Mouse (Mus musculus) liver, embryonic 12.5 days (tissue): ENCODE measurements around the gene Dcpp3. TPM values are rescaled to one million over a fixed set of nuclear protein-coding genes. Genes with fewer than 3 reads are reported as not detected.
"Not testable (repeated sequence)": the region's sequence is repeated elsewhere in the genome, so short reads cannot be mapped to it uniquely, and the experiment has no call there.

Source experiments
- ATAC-seq: fragments of 200-750 bp; cut with Nextera tagmentation; 2 replicates; pipeline ENCODE4 v1.8.0; 2017; ENCODE audit warnings: moderate number of reproducible peaks, mild to moderate bottlenecking, moderate library complexity
- H3K27ac ChIP-seq: fragments of 300-500 bp; sonication (generic); 2 replicates; pipeline ENCODE4 v1.5.1; 2016; ENCODE audit warnings: mild to moderate bottlenecking
- H3K27me3 ChIP-seq: fragments of 300-500 bp; sonication (generic); replicated peaks from 2 replicates; pipeline ENCODE4 v1.6.1; 2016; ENCODE audit warnings: mild to moderate bottlenecking, moderate library complexity
- H3K36me3 ChIP-seq: fragments of 300-500 bp; sonication (generic); 2 replicates; pipeline ENCODE4 v1.6.1; 2016; ENCODE audit warnings: mild to moderate bottlenecking, moderate library complexity
- H3K4me1 ChIP-seq: fragments of 300-500 bp; sonication (generic); 2 replicates; pipeline ENCODE4 v1.6.1; 2016
- H3K4me2 ChIP-seq: fragments of 300-500 bp; sonication (generic); 2 replicates; pipeline ENCODE4 v1.6.1; 2016; ENCODE audit warnings: mild to moderate bottlenecking, moderate library complexity
- H3K4me3 ChIP-seq: fragments of 300-500 bp; sonication (generic); 2 replicates; pipeline ENCODE4 v1.5.1; 2016; ENCODE audit warnings: mild to moderate bottlenecking, moderate library complexity
- H3K9ac ChIP-seq: fragments of 300-500 bp; sonication (generic); 2 replicates; pipeline ENCODE4 v1.6.1; 2016; ENCODE audit warnings: mild to moderate bottlenecking, moderate library complexity
- H3K9me3 ChIP-seq: fragments of 300-500 bp; sonication (generic); replicated peaks from 2 replicates; pipeline ENCODE4 v1.6.1; 2016; ENCODE audit warnings: mild to moderate bottlenecking, moderate library complexity
- WGBS: fragments of 180-500 bp; shearing (Covaris S2); methylation state at CpG from one replicate; pipeline ENCODE4 v1.1.7; 2016; ENCODE audit not compliant: insufficient replicate concordance; 5-methylcytosine and 5-hydroxymethylcytosine counted together
- polyA plus RNA-seq: library from polyadenylated mRNA; unstranded; fragments of >200 nt; fragmentation: Nextera tagmentation; extraction: Ambion mirVana; gene quantifications from 2 replicates; pipeline ENCODE4 v1.2.1, GENCODE M21; 2016

The Dcpp3 gene
- not detected in 2 replicates for polyA plus RNA-seq

GRCm38 (mm10) chr17:23917158-23917557, at the start of gene Dcpp3:
Dcpp3 (plus strand) TSS chr17:23917458.
- H3K4me1 ChIP-seq, H3K4me2 ChIP-seq, H3K9me3 ChIP-seq, H3K27ac ChIP-seq, ATAC-seq, H3K9ac ChIP-seq, H3K36me3 ChIP-seq, H3K27me3 ChIP-seq, H3K4me3 ChIP-seq: not testable (repeated sequence)
- WGBS = 52% methylated on average over 4 of the region's 4 CpGs

GRCm38 (mm10) chr17:23867756-23868155, 49.5 kb upstream of the Dcpp3 start, which contains the start of gene Prss21:
Prss21 (plus strand) TSS chr17:23868056.
- H3K4me3 ChIP-seq = no peak within 1 kb of the TSS
- H3K4me1 ChIP-seq = no peaks in the 10 kb centered on the region

GRCm38 (mm10) chr17:23868513-23868912, 48.7 kb upstream of the Dcpp3 start:
- 69% methylated on average over 11 of the region's 11 CpGs for WGBS
- ATAC-seq = no peak
- no peak overlapping the region for H3K4me2 ChIP-seq
- H3K27ac ChIP-seq = no peak overlapping the region
- no peaks in the 10 kb centered on the region for H3K36me3 ChIP-seq
- H3K4me3 ChIP-seq = no peak overlapping the region
- H3K9me3 ChIP-seq = no peaks in the 10 kb centered on the region
- H3K4me1 ChIP-seq = no peaks in the 10 kb centered on the region
- no peak overlapping the region for H3K9ac ChIP-seq
- no peaks in the 10 kb centered on the region for H3K27me3 ChIP-seq

More at GRCm38 (mm10) chr17:23867756-23868155, 49.5 kb upstream of the Dcpp3 start, which contains the start of gene Prss21:
- Histone ChIP-seq H3K9ac (no peak within 1 kb of the TSS), H3K27me3 (no peaks in the 10 kb centered on the region), H3K9me3 (no peaks in the 10 kb centered on the region), H3K4me2 (no peak within 1 kb of the TSS), H3K36me3 (no peaks in the 10 kb centered on the region), H3K27ac (no peak within 1 kb of the TSS)
- WGBS = 65% methylated on average over 15 of the region's 15 CpGs
- ATAC-seq = no peak

GRCm38 (mm10) chr17:23873884-23874856, 43.1 kb upstream of the Dcpp3 start:
- H3K27me3 ChIP-seq = no peaks in the 10 kb centered on the region
- 41% methylated on average over 8 of the region's 8 CpGs for WGBS
- no peaks in the 10 kb centered on the region for H3K4me1 ChIP-seq
- H3K36me3 ChIP-seq = no peaks in the 10 kb centered on the region
- no peak overlapping the region for H3K4me2 ChIP-seq
- no peak for ATAC-seq
- no peak overlapping the region for H3K27ac ChIP-seq
- H3K9ac ChIP-seq = no peak overlapping the region
- H3K9me3 ChIP-seq = no peaks in the 10 kb centered on the region
- no peak overlapping the region for H3K4me3 ChIP-seq

GRCm38 (mm10) chr17:23876741-23877140, 40.5 kb upstream of the Dcpp3 start:
- 35% methylated on average over 3 of the region's 3 CpGs for WGBS
- no peak overlapping the region for H3K4me3 ChIP-seq
- no peak for ATAC-seq
- no peaks in the 10 kb centered on the region for H3K36me3 ChIP-seq
- H3K27ac ChIP-seq = no peak overlapping the region
- H3K27me3 ChIP-seq = no peaks in the 10 kb centered on the region
- no peak overlapping the region for H3K9ac ChIP-seq
- H3K4me2 ChIP-seq = no peak overlapping the region
- no peaks in the 10 kb centered on the region for H3K4me1 ChIP-seq
- H3K9me3 ChIP-seq = no peaks in the 10 kb centered on the region

GRCm38 (mm10) chr17:23877166-23877565, 40.1 kb upstream of the Dcpp3 start:
- no peaks in the 10 kb centered on the region for H3K9me3 ChIP-seq
- H3K36me3 ChIP-seq = no peaks in the 10 kb centered on the region
- no peak overlapping the region for H3K4me3 ChIP-seq
- 81% methylated on average over 2 of the region's 2 CpGs for WGBS
- H3K27ac ChIP-seq = no peak overlapping the region
- no peak overlapping the region for H3K4me2 ChIP-seq
- no peak overlapping the region for H3K9ac ChIP-seq
- no peaks in the 10 kb centered on the region for H3K4me1 ChIP-seq
- no peaks in the 10 kb centered on the region for H3K27me3 ChIP-seq
- no peak for ATAC-seq

GRCm38 (mm10) chr17:23880576-23880975, 36.7 kb upstream of the Dcpp3 start, which contains the start of the genes Dcpp1 and Dcpp2:
Dcpp1 (plus strand) TSS chr17:23880876.
Dcpp2 (plus strand) TSS chr17:23880880.
- not testable (repeated sequence) for H3K4me1 ChIP-seq, H3K27ac ChIP-seq, H3K27me3 ChIP-seq, ATAC-seq, H3K36me3 ChIP-seq, H3K4me3 ChIP-seq, H3K9ac ChIP-seq, H3K9me3 ChIP-seq, H3K4me2 ChIP-seq
- 49% methylated on average over 4 of the region's 4 CpGs for WGBS

GRCm38 (mm10) chr17:23924531-23925007, 7.3 kb downstream of the Dcpp3 start:
- ATAC-seq = peak; percentile 96

GRCm38 (mm10) chr17:23925090-23925493, 7.8 kb downstream of the Dcpp3 start:
- H3K27ac ChIP-seq = peak overlapping the region; percentile 72
- H3K36me3 ChIP-seq = no peaks in the 10 kb centered on the region
- no peaks in the 10 kb centered on the region; the same call in 1 of the 2 replicates for H3K27me3 ChIP-seq
- WGBS = 2% methylated on average over 14 of the region's 14 CpGs
- peaks cover 19% of the 10 kb centered on the region for H3K4me1 ChIP-seq
- H3K9me3 ChIP-seq = no peaks in the 10 kb centered on the region
- H3K4me3 ChIP-seq = peak overlapping the region; percentile 61
- ATAC-seq = peak; percentile 63
- peak overlapping the region; percentile 82 for H3K4me2 ChIP-seq
- H3K9ac ChIP-seq = peak overlapping the region; percentile 65

More at GRCm38 (mm10) chr17:23924531-23925007, 7.3 kb downstream of the Dcpp3 start:
- H3K4me3 ChIP-seq = peak overlapping the region; percentile 61
- no peaks in the 10 kb centered on the region for H3K36me3 ChIP-seq
- peak overlapping the region; percentile 82 for H3K4me2 ChIP-seq
- WGBS = 0% methylated on average over 29 of the region's 29 CpGs
- H3K9me3 ChIP-seq = no peaks in the 10 kb centered on the region
- H3K27me3 ChIP-seq = no peaks in the 10 kb centered on the region; the same call in 1 of the 2 replicates
- peaks cover 19% of the 10 kb centered on the region for H3K4me1 ChIP-seq
- H3K9ac ChIP-seq = peak overlapping the region; percentile 65
- H3K27ac ChIP-seq = peak overlapping the region; percentile 72

GRCm38 (mm10) chr17:23931157-23931556, 13.9 kb downstream of the Dcpp3 start:
- Histone ChIP-seq H3K4me2 (no peak overlapping the region), H3K27me3 (no peaks in the 10 kb centered on the region; the same call in 1 of the 2 replicates), H3K4me1 (peaks cover 5% of the 10 kb centered on the region; the same call in 1 of the 2 replicates), H3K4me3 (no peak overlapping the region), H3K27ac (no peak overlapping the region), H3K36me3 (no peaks in the 10 kb centered on the region), H3K9me3 (no peaks in the 10 kb centered on the region), H3K9ac (no peak overlapping the region)
- 25% methylated on average over 5 of the region's 5 CpGs for WGBS
- ATAC-seq = no peak

- no peaks in the 10 kb centered on the region; the same call in 1 of the 2 replicates for H3K27me3 ChIP-seq
- H3K36me3 ChIP-seq = no peaks in the 10 kb centered on the region
- H3K9me3 ChIP-seq = no peaks in the 10 kb centered on the region
- no peaks in the 10 kb centered on the region for H3K4me1 ChIP-seq
- H3K9ac ChIP-seq = no peak within 1 kb of the TSS
- H3K4me3 ChIP-seq = no peak within 1 kb of the TSS
- ATAC-seq = no peak
- H3K27ac ChIP-seq = no peak within 1 kb of the TSS
- no peak within 1 kb of the TSS for H3K4me2 ChIP-seq
Observed at GRCm38 (mm10) chr17:23941372-23941771, 24.1 kb downstream of the Dcpp3 start, which contains the start of gene Sbp. Sbp (plus strand) TSS chr17:23941672.

- 50% methylated on average over 4 of the region's 4 CpGs for WGBS
- ATAC-seq = not testable (repeated sequence)
Observed at GRCm38 (mm10) chr17:23947486-23947885, 30.2 kb downstream of the Dcpp3 start.

More at GRCm38 (mm10) chr17:23947486-23947885, 30.2 kb downstream of the Dcpp3 start:
- not testable (repeated sequence) for H3K36me3 ChIP-seq, H3K4me2 ChIP-seq, H3K9me3 ChIP-seq, H3K4me1 ChIP-seq, H3K9ac ChIP-seq, H3K4me3 ChIP-seq, H3K27me3 ChIP-seq, H3K27ac ChIP-seq
